Mouse (Mus musculus) CD8-positive naive resting alpha-beta T cell, adult 2 months (primary cell): ENCODE results near the gene Hp1bp3.

Source experiments
- DNase-seq, 2 experiments: peaks; one replicate each; pipeline ENCODE4 v3.0.0; 2022; ENCODE audit warnings: low read depth in 2 of 2, low spot score in 2 of 2

Gene Hp1bp3

GRCm38 (mm10) chr4:138293949-138294550 is 78.0 kb downstream of the Hp1bp3 start:
- DNase-seq = no peak
